Mouse (Mus musculus): ENCODE measurements at regions not wholly inside any gene's neighbourhood (a gene's known extent, or its start where the extent isn't known, plus 50 kb on each side); places are given as distances from the start of the nearest gene placed in this dataset.

GRCm38 (mm10) chr16:30733478-30733877, 134.0 kb downstream of the Fam43a start:
- no peak for DNase-seq (ENCODE audit: low spot score in 2 of 2)

GRCm38 (mm10) chr16:30735360-30735759, 135.8 kb downstream of the Fam43a start:
- DNase-seq (ENCODE audit: low spot score in 2 of 2), result no peak

GRCm38 (mm10) chr16:30735969-30736368, 136.4 kb downstream of the Fam43a start:
- DNase-seq (ENCODE audit: low spot score in 2 of 2), result no peak

GRCm38 (mm10) chr16:30736662-30737326, 137.3 kb downstream of the Fam43a start:
- no peak for DNase-seq (ENCODE audit: low spot score in 2 of 2)

GRCm38 (mm10) chr16:30737524-30737923, 138.0 kb downstream of the Fam43a start:
- DNase-seq (ENCODE audit: low spot score in 2 of 2), result no peak

- DNase-seq (ENCODE audit: low spot score in 2 of 2), result no peak
Observed at GRCm38 (mm10) chr16:30739651-30740050, 140.1 kb downstream of the Fam43a start.

GRCm38 (mm10) chr16:30741192-30741591, 141.7 kb downstream of the Fam43a start:
- no peak for DNase-seq (ENCODE audit: low spot score in 2 of 2)

GRCm38 (mm10) chr16:30742474-30742873, 143.0 kb downstream of the Fam43a start:
- DNase-seq (ENCODE audit: low spot score in 2 of 2), result no peak

GRCm38 (mm10) chr16:30743566-30743965, 144.0 kb downstream of the Fam43a start:
- DNase-seq (ENCODE audit: low spot score in 2 of 2), result no peak

GRCm38 (mm10) chr16:30744237-30744636, 144.7 kb downstream of the Fam43a start:
- no peak for DNase-seq (ENCODE audit: low spot score in 2 of 2)

- peak; percentile 31 to 49 for DNase-seq (ENCODE audit: low spot score in 2 of 2)
Observed at GRCm38 (mm10) chr16:30745598-30746181, 146.2 kb downstream of the Fam43a start.

GRCm38 (mm10) chr16:30746211-30746610, 146.7 kb downstream of the Fam43a start:
- DNase-seq (ENCODE audit: low spot score in 2 of 2), result no peak

- no peak for DNase-seq (ENCODE audit: low spot score in 2 of 2)
Observed at GRCm38 (mm10) chr16:30749841-30750240, 150.3 kb downstream of the Fam43a start.

- no peak for DNase-seq (ENCODE audit: low spot score in 2 of 2)
Observed at GRCm38 (mm10) chr16:30755771-30756170, 156.2 kb downstream of the Fam43a start.

- DNase-seq (ENCODE audit: low spot score in 2 of 2), result no peak
Observed at GRCm38 (mm10) chr16:30756678-30757077, 157.2 kb downstream of the Fam43a start.

GRCm38 (mm10) chr16:30757556-30757955, 158.0 kb downstream of the Fam43a start:
- no peak for DNase-seq (ENCODE audit: low spot score in 2 of 2)

GRCm38 (mm10) chr16:30758041-30758440, 158.5 kb downstream of the Fam43a start:
- no peak for DNase-seq (ENCODE audit: low spot score in 2 of 2)

GRCm38 (mm10) chr16:30759503-30759902, 160.0 kb downstream of the Fam43a start:
- no peak for DNase-seq (ENCODE audit: low spot score in 2 of 2)

- no peak for DNase-seq (ENCODE audit: low spot score in 2 of 2)
Observed at GRCm38 (mm10) chr16:30761201-30761710, 161.7 kb downstream of the Fam43a start.

GRCm38 (mm10) chr16:30762898-30763595, 163.5 kb downstream of the Fam43a start:
- no peak for DNase-seq (ENCODE audit: low spot score in 2 of 2)

- no peak for DNase-seq (ENCODE audit: low spot score in 2 of 2)
Observed at GRCm38 (mm10) chr16:30765591-30765990, 166.1 kb downstream of the Fam43a start.

- no peak for DNase-seq (ENCODE audit: low spot score in 2 of 2)
Observed at GRCm38 (mm10) chr16:30769007-30769442, 169.5 kb downstream of the Fam43a start.

Measured in layer of hippocampus, postnatal 10 days (tissue).